Mouse (Mus musculus): ENCODE data around the gene Mdm2. TPM values are rescaled to one million over a fixed set of nuclear protein-coding genes. Genes with fewer than 3 reads are reported as not detected.

The Mdm2 gene
- total and polyA plus RNA-seq, 2 experiments from 2014 or later = 28.7 to 65.1 TPM

DNA sequence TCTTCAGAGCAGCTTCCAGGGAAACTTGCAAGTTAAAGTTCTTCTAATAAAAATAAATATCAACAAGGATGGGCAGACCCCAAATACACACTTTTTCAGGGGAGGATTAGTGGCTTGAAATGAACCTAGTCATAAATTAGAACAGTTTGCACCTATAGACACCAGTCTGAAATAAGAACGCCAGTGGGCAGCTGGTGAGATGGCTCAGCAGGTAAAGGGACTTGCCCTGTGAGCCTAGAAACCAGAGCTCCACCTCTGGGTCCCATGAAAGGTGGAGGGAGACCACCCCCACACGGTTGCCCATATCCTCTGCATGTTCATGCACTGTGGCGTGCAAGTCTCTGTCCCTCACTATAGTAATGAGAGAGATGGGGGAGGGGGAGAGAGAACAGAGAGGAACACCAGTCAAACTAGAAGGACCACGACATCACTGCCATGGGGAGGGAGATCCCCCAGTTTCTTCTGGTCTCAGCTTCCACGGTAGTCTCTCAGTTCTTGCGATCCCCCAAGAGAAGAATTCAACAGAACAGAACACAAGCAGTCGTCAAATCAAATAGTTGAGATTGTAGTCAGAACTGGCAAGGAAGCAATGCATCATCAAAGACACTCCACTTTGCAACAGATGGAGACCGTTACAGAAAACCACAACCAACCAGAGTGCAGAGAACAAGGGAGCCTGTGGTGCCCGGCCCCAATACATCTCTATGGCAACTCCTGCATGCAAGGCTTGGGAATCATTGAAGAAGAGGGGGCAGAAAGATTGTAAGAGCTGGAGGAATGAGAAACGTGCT, 58.8 kb downstream of the Mdm2 start:
- WGBS = 75% methylated on average over 10 of the region's 10 CpGs
- H3K27ac ChIP-seq (ENCODE audit: low read depth, low read length) = no peak overlapping the region
- no peaks in the 10 kb centered on the region for H3K36me3 ChIP-seq (ENCODE audit: insufficient read depth, low read length)
- no peaks in the 10 kb centered on the region for H3K27me3 ChIP-seq (ENCODE audit: insufficient read depth, low read length)
- H3K9ac ChIP-seq (replicated peaks; ENCODE audit: low read length, poor library complexity, severe bottlenecking) = no peak overlapping the region
- no peaks in the 10 kb centered on the region for H3K4me1 ChIP-seq (ENCODE audit: insufficient read depth, low read length)
- no peak overlapping the region for H3K4me3 ChIP-seq (ENCODE audit: low read depth, low read length)
- TF ChIP-seq CTCF (IDR thresholded peaks at IDR 0.05) = no peak
- DNase-seq (ENCODE audit: low spot score) = no peak
- H3K9me3 ChIP-seq (ENCODE audit: low read length) = no peaks in the 10 kb centered on the region
- no peak for ATAC-seq (ENCODE audit: low FRiP score)
- no peak overlapping the region for H3K4me2 ChIP-seq (ENCODE audit: low read depth, low read length, poor library complexity, severe bottlenecking)

DNA sequence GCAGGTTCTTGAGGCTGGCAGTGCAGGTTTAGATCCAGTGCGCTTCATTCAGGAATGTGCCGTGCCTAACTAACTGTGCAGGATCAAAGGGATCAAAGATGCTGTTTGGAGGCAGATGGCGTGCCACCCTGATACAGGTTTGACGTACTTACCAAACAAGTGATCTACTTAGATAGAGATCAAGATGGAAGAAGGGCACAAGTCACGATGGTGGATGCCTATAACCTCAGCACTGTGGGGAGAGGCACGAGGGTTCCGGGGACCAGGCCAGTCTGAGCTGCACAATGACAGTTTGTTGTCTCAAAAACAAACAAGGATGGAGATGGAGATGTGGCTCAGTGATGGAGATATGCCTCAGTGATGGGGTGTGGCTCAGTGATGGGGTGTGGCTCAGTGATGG, 59.8 kb downstream of the Mdm2 start:
- no peak overlapping the region for H3K9ac ChIP-seq (replicated peaks; ENCODE audit: low read length, poor library complexity, severe bottlenecking)
- H3K27ac ChIP-seq (ENCODE audit: low read depth, low read length) = no peak overlapping the region
- no peaks in the 10 kb centered on the region for H3K36me3 ChIP-seq (ENCODE audit: insufficient read depth, low read length)
- H3K4me1 ChIP-seq (ENCODE audit: insufficient read depth, low read length) = no peaks in the 10 kb centered on the region
- WGBS = 82% methylated on average over 7 of the region's 7 CpGs
- no peaks in the 10 kb centered on the region for H3K27me3 ChIP-seq (ENCODE audit: insufficient read depth, low read length)
- no peaks in the 10 kb centered on the region for H3K9me3 ChIP-seq (ENCODE audit: low read length)
- no peak for TF ChIP-seq CTCF (IDR thresholded peaks at IDR 0.05)
- DNase-seq (ENCODE audit: low spot score) = no peak
- H3K4me3 ChIP-seq (ENCODE audit: low read depth, low read length) = no peak overlapping the region
- no peak for ATAC-seq (ENCODE audit: low FRiP score)
- no peak overlapping the region for H3K4me2 ChIP-seq (ENCODE audit: low read depth, low read length, poor library complexity, severe bottlenecking)

DNA sequence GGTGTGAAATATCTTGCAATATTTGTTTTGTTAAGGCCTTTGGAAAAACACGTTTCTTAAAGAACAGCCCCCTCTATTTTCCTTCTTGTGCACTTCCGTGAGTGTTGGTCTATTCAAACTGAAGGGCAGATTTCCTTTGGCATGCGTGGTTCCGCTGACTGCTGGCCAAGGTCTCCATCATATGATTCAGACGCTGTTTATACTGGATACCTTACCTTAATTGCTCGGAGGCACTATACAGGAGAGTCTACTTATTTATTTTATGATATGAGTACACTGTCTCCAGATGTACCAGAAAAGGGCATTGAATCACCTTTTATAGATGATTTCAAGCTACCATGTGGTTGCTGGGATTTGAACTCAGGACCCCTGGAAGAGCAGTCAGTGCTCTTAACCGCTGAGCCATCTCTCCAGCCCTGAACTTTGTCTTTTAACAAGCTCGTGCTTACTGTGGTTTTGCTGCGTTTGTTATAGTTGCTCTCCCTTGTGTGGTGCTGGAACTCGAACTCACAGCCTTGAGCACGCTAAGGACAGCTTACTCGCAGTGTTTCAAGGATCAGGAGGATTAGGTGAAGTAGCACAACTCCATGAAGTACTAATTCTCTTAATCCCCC, 60.4 kb downstream of the Mdm2 start:
- ATAC-seq (ENCODE audit: low FRiP score) (no peak), DNase-seq (ENCODE audit: low spot score) (no peak)
- WGBS = 92% methylated on average over 12 of the region's 12 CpGs
- Histone ChIP-seq H3K9me3 (ENCODE audit: low read length) (no peaks in the 10 kb centered on the region), H3K27ac (ENCODE audit: low read depth, low read length) (no peak overlapping the region), H3K4me2 (ENCODE audit: low read depth, low read length, poor library complexity, severe bottlenecking) (no peak overlapping the region), H3K9ac (replicated peaks; ENCODE audit: low read length, poor library complexity, severe bottlenecking) (no peak overlapping the region), H3K4me1 (ENCODE audit: insufficient read depth, low read length) (no peaks in the 10 kb centered on the region), H3K27me3 (ENCODE audit: insufficient read depth, low read length) (no peaks in the 10 kb centered on the region), H3K4me3 (ENCODE audit: low read depth, low read length) (no peak overlapping the region), H3K36me3 (ENCODE audit: insufficient read depth, low read length) (no peaks in the 10 kb centered on the region)
- TF ChIP-seq CTCF (IDR thresholded peaks at IDR 0.05) = no peak

DNA sequence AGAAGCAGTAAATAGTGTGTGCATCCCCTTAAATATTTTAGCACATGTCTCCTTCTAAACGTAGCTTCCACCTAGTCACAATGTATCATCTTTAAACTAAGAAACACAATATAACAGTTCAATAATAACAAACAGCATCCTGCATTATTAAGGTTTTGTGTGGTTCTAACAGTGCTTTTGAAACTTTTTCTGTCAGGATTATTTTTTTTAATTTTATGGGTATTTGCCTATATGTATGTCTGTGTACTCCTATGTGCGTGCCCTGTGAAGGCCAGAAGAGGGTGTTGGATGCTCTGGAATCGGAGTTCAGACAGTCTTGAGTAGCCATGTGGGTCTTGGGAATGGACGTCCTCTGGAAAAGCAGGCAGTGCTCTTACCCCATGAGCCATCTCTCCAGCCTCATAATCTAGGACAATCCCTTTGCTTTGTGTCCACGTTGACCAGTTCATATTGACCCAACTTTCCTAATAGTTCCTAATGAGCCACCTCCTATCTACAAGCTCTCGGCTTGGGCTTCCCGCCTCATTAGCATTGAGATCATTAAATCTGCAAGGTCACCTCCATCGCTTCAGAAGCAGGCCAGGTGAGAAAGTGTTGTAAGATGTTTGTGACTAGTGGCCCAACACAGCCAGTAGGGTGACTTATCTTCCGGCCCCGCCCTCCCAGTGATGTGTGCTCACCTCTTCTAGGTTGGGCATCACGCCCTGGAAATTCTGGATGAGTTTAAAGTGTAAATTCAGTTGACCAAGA, 61.1 kb downstream of the Mdm2 start:
- no peak overlapping the region for H3K4me2 ChIP-seq (ENCODE audit: low read depth, low read length, poor library complexity, severe bottlenecking)
- no peak for ATAC-seq (ENCODE audit: low FRiP score)
- WGBS = 91% methylated on average over 11 of the region's 11 CpGs
- no peak for DNase-seq (ENCODE audit: low spot score)
- H3K4me1 ChIP-seq (ENCODE audit: insufficient read depth, low read length) = no peaks in the 10 kb centered on the region
- H3K9me3 ChIP-seq (ENCODE audit: low read length) = no peaks in the 10 kb centered on the region
- H3K27ac ChIP-seq (ENCODE audit: low read depth, low read length) = no peak overlapping the region
- no peak overlapping the region for H3K4me3 ChIP-seq (ENCODE audit: low read depth, low read length)
- H3K9ac ChIP-seq (replicated peaks; ENCODE audit: low read length, poor library complexity, severe bottlenecking) = no peak overlapping the region
- H3K27me3 ChIP-seq (ENCODE audit: insufficient read depth, low read length) = no peaks in the 10 kb centered on the region
- H3K36me3 ChIP-seq (ENCODE audit: insufficient read depth, low read length) = no peaks in the 10 kb centered on the region
- TF ChIP-seq CTCF (IDR thresholded peaks at IDR 0.05) = no peak

DNA sequence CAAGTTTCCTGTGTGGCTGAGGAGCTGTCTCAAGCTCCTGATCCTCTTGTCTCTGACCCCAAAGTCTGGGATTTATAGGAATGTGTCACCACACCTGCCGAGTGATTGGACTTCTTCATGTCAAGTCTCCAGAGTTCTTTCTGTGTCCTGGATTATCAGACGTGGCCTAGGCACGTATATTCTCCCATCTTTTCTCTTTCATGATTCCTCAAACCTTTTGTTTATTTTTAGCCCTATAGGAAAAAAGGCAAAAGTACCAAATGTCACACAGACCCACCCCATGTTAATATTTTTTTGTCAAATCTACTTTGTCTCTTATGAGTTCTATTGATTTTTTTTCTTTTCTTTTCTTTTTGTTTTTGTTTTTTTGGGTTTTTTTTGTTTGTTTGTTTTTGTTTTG, 61.9 kb downstream of the Mdm2 start:
- Histone ChIP-seq H3K9me3 (ENCODE audit: low read length) (no peaks in the 10 kb centered on the region), H3K4me2 (ENCODE audit: low read depth, low read length, poor library complexity, severe bottlenecking) (no peak overlapping the region), H3K36me3 (ENCODE audit: insufficient read depth, low read length) (no peaks in the 10 kb centered on the region), H3K4me1 (ENCODE audit: insufficient read depth, low read length) (no peaks in the 10 kb centered on the region), H3K27me3 (ENCODE audit: insufficient read depth, low read length) (no peaks in the 10 kb centered on the region), H3K4me3 (ENCODE audit: low read depth, low read length) (no peak overlapping the region), H3K27ac (ENCODE audit: low read depth, low read length) (no peak overlapping the region), H3K9ac (replicated peaks; ENCODE audit: low read length, poor library complexity, severe bottlenecking) (no peak overlapping the region)
- ATAC-seq (ENCODE audit: low FRiP score) (no peak), DNase-seq (ENCODE audit: low spot score) (no peak)
- TF ChIP-seq CTCF (IDR thresholded peaks at IDR 0.05) = no peak
- WGBS = 88% methylated on average over 3 of the region's 3 CpGs

Measured in midbrain, postnatal 0 days (tissue).